Mouse (Mus musculus) embryonic facial prominence, embryonic 11.5 days (tissue): Measurements from ENCODE around the gene F930015N05Rik. TPM values are rescaled to one million over a fixed set of nuclear protein-coding genes. Genes with fewer than 3 reads are reported as not detected.

Source experiments
- ATAC-seq: fragments of 200-750 bp; cut with Nextera tagmentation; replicated peaks from 2 replicates; pipeline ENCODE4 v1.8.0; 2017; ENCODE audit warnings: low read depth; ENCODE audit not compliant: insufficient number of reproducible peaks, low FRiP score, low TSS enrichment
- DNase-seq: peaks from one replicate; pipeline ENCODE4 v3.0.0-alpha.2; 2015; ENCODE audit warnings: low spot score
- H3K27ac ChIP-seq: fragments of 300-500 bp; sonication (generic); replicated peaks from 2 replicates; pipeline ENCODE4 v1.5.1; 2014; ENCODE audit warnings: mild to moderate bottlenecking, low read depth, low read length, control low read depth
- H3K27me3 ChIP-seq: fragments of 300-500 bp; sonication (generic); 2 replicates; pipeline ENCODE4 v1.6.1; 2014; ENCODE audit warnings: mild to moderate bottlenecking, low read length, moderate library complexity, mixed read lengths; ENCODE audit not compliant: control insufficient read depth, insufficient read depth
- H3K36me3 ChIP-seq: fragments of 300-500 bp; sonication (generic); replicated peaks from 2 replicates; pipeline ENCODE4 v1.6.1; 2014; ENCODE audit warnings: low read depth, mild to moderate bottlenecking, low read length, moderate library complexity, mixed read lengths; ENCODE audit not compliant: control insufficient read depth, insufficient read depth
- H3K4me1 ChIP-seq: fragments of 300-500 bp; sonication (generic); 2 replicates; pipeline ENCODE4 v1.6.1; 2014; ENCODE audit warnings: low read length, mixed read lengths; ENCODE audit not compliant: control insufficient read depth, insufficient read depth
- H3K4me2 ChIP-seq: fragments of 300-500 bp; sonication (generic); 2 replicates; pipeline ENCODE4 v1.6.1; 2014; ENCODE audit warnings: low read depth, mild to moderate bottlenecking, control low read depth, low read length, moderate library complexity
- H3K4me3 ChIP-seq: fragments of 300-500 bp; sonication (generic); 2 replicates; pipeline ENCODE4 v1.5.1; 2014; ENCODE audit warnings: low read depth, low read length, control low read depth
- H3K9ac ChIP-seq: fragments of 300-500 bp; sonication (generic); replicated peaks from 2 replicates; pipeline ENCODE4 v1.6.1; 2014; ENCODE audit warnings: mild to moderate bottlenecking, control low read depth, low read length
- H3K9me3 ChIP-seq: fragments of 300-500 bp; sonication (generic); replicated peaks from 2 replicates; pipeline ENCODE4 v1.6.1; 2016; ENCODE audit warnings: mild to moderate bottlenecking, low read length, inconsistent platforms, mixed read lengths; ENCODE audit not compliant: control insufficient read depth
- WGBS: fragments of 180-500 bp; shearing (Covaris S2); extraction: QIAGEN DNeasy Blood & Tissue Kit; methylation state at CpG from one replicate; pipeline ENCODE4 v1.1.7; 2014; 5-methylcytosine and 5-hydroxymethylcytosine counted together
- polyA plus RNA-seq: library from polyadenylated mRNA; unstranded; fragments of >200 nt; fragmentation: Nextera tagmentation; extraction: Ambion mirVana; gene quantifications from 2 replicates; pipeline ENCODE4 v1.2.1, GENCODE M21; 2014

The F930015N05Rik gene
- polyA plus RNA-seq, 1 experiment from 2014 or later: 1.6 TPM

GRCm38 (mm10) chr11:64418969-64419368 lies 17.5 kb downstream of the F930015N05Rik start:
- no peak for ATAC-seq
- Histone ChIP-seq H3K4me3 (no peak overlapping the region), H3K36me3 (no peaks in the 10 kb centered on the region), H3K4me2 (no peak overlapping the region), H3K27me3 (no peaks in the 10 kb centered on the region), H3K4me1 (no peaks in the 10 kb centered on the region), H3K9me3 (no peaks in the 10 kb centered on the region), H3K27ac (no peak overlapping the region), H3K9ac (no peak overlapping the region)
- no peak for DNase-seq
- 84% methylated on average over 1 of the region's 1 CpGs for WGBS

DNA sequence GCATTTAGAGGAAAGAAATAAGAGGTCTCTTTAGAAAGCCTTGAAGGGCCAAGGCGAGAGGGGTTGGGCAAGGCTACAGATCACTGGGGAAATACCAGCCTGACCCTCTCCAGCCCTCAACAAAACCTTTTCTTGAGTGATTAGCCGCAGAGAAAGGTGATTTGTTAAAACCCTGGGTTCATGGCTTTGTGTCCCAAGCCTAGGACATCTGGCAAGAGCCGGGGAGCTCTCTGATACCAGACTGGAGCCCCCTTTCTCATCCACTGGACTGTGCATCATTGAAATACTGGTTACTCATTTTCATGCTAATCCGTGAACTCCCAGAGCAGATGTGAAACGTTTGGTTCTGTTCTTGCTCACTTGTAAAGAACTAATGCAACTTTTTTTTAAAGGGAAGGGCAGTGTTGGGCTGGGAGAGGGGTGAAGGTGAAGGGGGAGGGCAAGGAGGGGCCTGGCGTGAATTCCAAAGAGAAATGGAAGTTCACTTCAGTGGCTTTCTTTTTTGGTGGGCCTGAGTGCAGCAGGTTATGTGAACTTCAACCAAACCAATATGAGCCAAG lies 35.8 kb downstream of the F930015N05Rik start:
- no peak overlapping the region for H3K9ac ChIP-seq
- no peaks in the 10 kb centered on the region for H3K36me3 ChIP-seq
- 0 out of 2 replicates have a peak, but pooled peaks cover 2% of the 10 kb centered on the region for H3K27me3 ChIP-seq
- no peak overlapping the region for H3K4me2 ChIP-seq
- no peak overlapping the region for H3K27ac ChIP-seq
- no peaks in the 10 kb centered on the region for H3K4me1 ChIP-seq
- WGBS: 59% methylated on average over 6 of the region's 6 CpGs
- ATAC-seq: no peak
- no peak for DNase-seq
- H3K4me3 ChIP-seq: no peak overlapping the region
- no peaks in the 10 kb centered on the region for H3K9me3 ChIP-seq

GRCm38 (mm10) chr11:64397612-64398011 lies 38.8 kb downstream of the F930015N05Rik start:
- DNase-seq (no peak), ATAC-seq (no peak)
- WGBS: 79% methylated on average over 3 of the region's 3 CpGs
- Histone ChIP-seq H3K27me3 (0 out of 2 replicates have a peak, but pooled peaks cover 2% of the 10 kb centered on the region), H3K4me2 (no peak overlapping the region), H3K4me3 (no peak overlapping the region), H3K36me3 (no peaks in the 10 kb centered on the region), H3K4me1 (no peaks in the 10 kb centered on the region), H3K9ac (no peak overlapping the region), H3K9me3 (no peaks in the 10 kb centered on the region), H3K27ac (no peak overlapping the region)

- DNase-seq (no peak), ATAC-seq (no peak)
- 66% methylated on average over 6 of the region's 6 CpGs for WGBS
- no peak overlapping the region for H3K27ac ChIP-seq
- H3K36me3 ChIP-seq: no peaks in the 10 kb centered on the region
- H3K4me2 ChIP-seq: no peak overlapping the region
- no peak overlapping the region for H3K9ac ChIP-seq
- no peak overlapping the region for H3K4me3 ChIP-seq
- 0 out of 2 replicates have a peak, but pooled peaks cover 2% of the 10 kb centered on the region for H3K27me3 ChIP-seq
- H3K9me3 ChIP-seq: no peaks in the 10 kb centered on the region
- no peaks in the 10 kb centered on the region for H3K4me1 ChIP-seq
Measured at GRCm38 (mm10) chr11:64396949-64397348, 39.5 kb downstream of the F930015N05Rik start.

DNA sequence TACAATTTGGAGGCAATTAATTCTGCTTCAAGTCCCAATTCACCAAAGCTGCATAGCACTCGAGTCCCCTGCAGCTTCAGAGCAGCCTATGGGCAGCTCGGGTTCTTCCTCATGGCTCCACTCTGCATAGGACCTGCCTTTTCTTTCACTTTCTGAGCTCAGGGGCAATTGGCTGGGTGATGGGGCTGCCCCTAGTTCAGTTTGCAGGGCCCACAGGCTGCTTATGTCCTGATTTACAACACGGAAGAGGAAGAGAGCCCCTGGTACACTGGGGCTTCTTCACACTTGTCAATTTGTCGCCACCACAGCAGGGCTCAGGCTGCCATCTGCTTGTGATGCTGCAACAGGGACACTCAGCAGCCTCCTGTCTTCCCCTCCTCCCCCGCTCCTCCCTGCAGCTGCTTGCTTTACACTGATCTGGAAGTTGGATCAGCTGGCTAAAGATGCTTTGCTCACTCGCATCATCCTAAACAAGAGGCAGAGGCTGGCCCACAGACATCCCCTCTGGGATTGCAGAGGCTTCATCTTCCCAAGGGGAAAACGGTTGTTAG lies 40.0 kb downstream of the F930015N05Rik start:
- H3K4me1 ChIP-seq: no peaks in the 10 kb centered on the region
- WGBS: 10% methylated on average over 7 of the region's 7 CpGs
- DNase-seq (peak; percentile 8), ATAC-seq (peak; percentile 70; the same call in 1 of the 2 replicates)
- H3K4me2 ChIP-seq: no peak overlapping the region
- 0 out of 2 replicates have a peak, but pooled peaks cover 2% of the 10 kb centered on the region for H3K27me3 ChIP-seq
- H3K9me3 ChIP-seq: no peaks in the 10 kb centered on the region
- H3K9ac ChIP-seq: no peak overlapping the region
- H3K27ac ChIP-seq: no peak overlapping the region
- H3K36me3 ChIP-seq: no peaks in the 10 kb centered on the region
- H3K4me3 ChIP-seq: no peak overlapping the region

GRCm38 (mm10) chr11:64386333-64386732 lies 50.1 kb downstream of the F930015N05Rik start:
- no peak overlapping the region for H3K4me2 ChIP-seq
- H3K9ac ChIP-seq: no peak overlapping the region
- H3K27me3 ChIP-seq: no peaks in the 10 kb centered on the region
- DNase-seq: no peak
- H3K4me3 ChIP-seq: no peak overlapping the region
- H3K9me3 ChIP-seq: no peaks in the 10 kb centered on the region
- WGBS: 90% methylated on average over 4 of the region's 4 CpGs
- no peaks in the 10 kb centered on the region for H3K36me3 ChIP-seq
- no peak for ATAC-seq
- no peaks in the 10 kb centered on the region for H3K4me1 ChIP-seq
- no peak overlapping the region for H3K27ac ChIP-seq

Other genes starting within 250 kb of the F930015N05Rik start
- 3.0 and 3.5 TPM in 2 replicates for gene Hs3st3a1, start 1.3 kb downstream of the F930015N05Rik start, polyA plus RNA-seq